Mouse (Mus musculus) thymus, postnatal 25 days (tissue): ENCODE results near the gene Efcab6.

Source experiments
- DNase-seq: peaks from one replicate; pipeline ENCODE4 v3.0.0; 2022

Efcab6 gene

GRCm38 (mm10) chr15:83870936-83871335, 194.2 kb downstream of the Efcab6 start:
- DNase-seq = no peak

- DNase-seq = no peak
These were observed 199.6 kb downstream of the Efcab6 start for GRCm38 (mm10) chr15:83865626-83866025.

GRCm38 (mm10) chr15:83857129-83857528, 208.1 kb downstream of the Efcab6 start:
- DNase-seq = peak; percentile 24

- no peak for DNase-seq
These were observed 211.8 kb downstream of the Efcab6 start for GRCm38 (mm10) chr15:83853400-83853811.

GRCm38 (mm10) chr15:83848193-83848592, 217.0 kb downstream of the Efcab6 start:
- DNase-seq = no peak

GRCm38 (mm10) chr15:83847512-83847911, 217.7 kb downstream of the Efcab6 start:
- no peak for DNase-seq

GRCm38 (mm10) chr15:83846592-83846991, 218.6 kb downstream of the Efcab6 start:
- no peak for DNase-seq

- DNase-seq = no peak
These were observed 219.4 kb downstream of the Efcab6 start for GRCm38 (mm10) chr15:83845734-83846133.

- no peak for DNase-seq
These were observed 222.0 kb downstream of the Efcab6 start for GRCm38 (mm10) chr15:83842915-83843789.

- DNase-seq = no peak
These were observed 222.8 kb downstream of the Efcab6 start for GRCm38 (mm10) chr15:83842419-83842818.

GRCm38 (mm10) chr15:83840950-83841719, 224.0 kb downstream of the Efcab6 start:
- DNase-seq = no peak

- no peak for DNase-seq
These were observed 232.9 kb downstream of the Efcab6 start for GRCm38 (mm10) chr15:83832265-83832664.

- no peak for DNase-seq
These were observed 236.0 kb downstream of the Efcab6 start for GRCm38 (mm10) chr15:83829226-83829625.

- no peak for DNase-seq
These were observed 237.2 kb downstream of the Efcab6 start for GRCm38 (mm10) chr15:83828011-83828410.
